Mouse (Mus musculus): Measurements from ENCODE around the gene C130074G19Rik. TPM values are rescaled to one million over a fixed set of nuclear protein-coding genes. Genes with fewer than 3 reads are reported as not detected.

The C130074G19Rik gene
- polyA plus RNA-seq, 1 experiment from 2014 or later, result 2.4 TPM

GRCm38 (mm10) chr1:184886160-184886559 lies 3.1 kb upstream of the C130074G19Rik start:
- no peaks in the 10 kb centered on the region for H3K36me3 ChIP-seq (ENCODE audit: control insufficient read depth, insufficient read depth, low read length)
- 71% methylated on average over 1 of the region's 1 CpGs for WGBS

DNA sequence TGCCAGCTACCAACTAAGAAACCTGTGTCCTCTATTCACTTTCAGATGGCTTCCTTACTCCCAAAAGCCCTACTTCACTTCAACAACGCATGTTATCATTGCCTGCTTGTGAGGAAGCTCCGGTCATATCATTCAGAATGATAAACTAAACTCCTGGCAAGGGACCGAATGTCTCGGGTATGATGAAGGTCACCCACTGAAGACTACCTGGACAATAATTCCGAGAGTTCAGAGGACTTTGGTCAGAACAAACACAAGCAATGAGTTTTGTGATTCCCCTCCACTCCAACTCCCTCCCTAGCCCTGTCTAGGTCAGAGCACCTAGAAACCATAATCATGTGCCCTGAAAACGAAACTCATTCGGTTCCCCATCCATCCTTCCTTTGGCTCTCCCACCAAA lies 1.2 kb downstream of the C130074G19Rik start:
- ATAC-seq (replicated peaks; ENCODE audit: low FRiP score, low TSS enrichment, low read depth) (no peak), DNase-seq (ENCODE audit: low spot score) (no peak)
- Histone ChIP-seq H3K9me3 (ENCODE audit: control insufficient read depth, low read length) (no peaks in the 10 kb centered on the region), H3K36me3 (ENCODE audit: control insufficient read depth, insufficient read depth, low read length) (no peaks in the 10 kb centered on the region), H3K4me3 (ENCODE audit: low read depth, low read length) (peak overlapping the region; percentile 49), H3K27me3 (replicated peaks; ENCODE audit: control insufficient read depth, insufficient read depth, low read length) (peaks cover 38% of the 10 kb centered on the region), H3K4me1 (replicated peaks; ENCODE audit: control insufficient read depth, insufficient read depth, low read length) (0 out of 2 replicates have a peak, but pooled peaks cover 2% of the 10 kb centered on the region), H3K9ac (ENCODE audit: low read length) (0 out of 2 replicates have a peak overlapping the region, but pooled peaks have one; percentile 44), H3K4me2 (ENCODE audit: low read length) (peak overlapping the region; percentile 82), H3K27ac (ENCODE audit: low read depth) (no peak overlapping the region)
- 66% methylated on average over 7 of the region's 7 CpGs for WGBS

More at GRCm38 (mm10) chr1:184886160-184886559, 3.1 kb upstream of the C130074G19Rik start:
- ATAC-seq (replicated peaks; ENCODE audit: low FRiP score, low TSS enrichment, low read depth) (no peak), DNase-seq (ENCODE audit: low spot score) (no peak)
- H3K27me3 ChIP-seq (replicated peaks; ENCODE audit: control insufficient read depth, insufficient read depth, low read length), result peaks cover 33% of the 10 kb centered on the region
- H3K27ac ChIP-seq (ENCODE audit: low read depth), result no peak overlapping the region
- no peak overlapping the region for H3K4me3 ChIP-seq (ENCODE audit: low read depth, low read length)
- H3K4me1 ChIP-seq (replicated peaks; ENCODE audit: control insufficient read depth, insufficient read depth, low read length), result no peaks in the 10 kb centered on the region
- no peaks in the 10 kb centered on the region for H3K9me3 ChIP-seq (ENCODE audit: control insufficient read depth, low read length)
- no peak overlapping the region for H3K9ac ChIP-seq (ENCODE audit: low read length)
- no peak overlapping the region for H3K4me2 ChIP-seq (ENCODE audit: low read length)

DNA sequence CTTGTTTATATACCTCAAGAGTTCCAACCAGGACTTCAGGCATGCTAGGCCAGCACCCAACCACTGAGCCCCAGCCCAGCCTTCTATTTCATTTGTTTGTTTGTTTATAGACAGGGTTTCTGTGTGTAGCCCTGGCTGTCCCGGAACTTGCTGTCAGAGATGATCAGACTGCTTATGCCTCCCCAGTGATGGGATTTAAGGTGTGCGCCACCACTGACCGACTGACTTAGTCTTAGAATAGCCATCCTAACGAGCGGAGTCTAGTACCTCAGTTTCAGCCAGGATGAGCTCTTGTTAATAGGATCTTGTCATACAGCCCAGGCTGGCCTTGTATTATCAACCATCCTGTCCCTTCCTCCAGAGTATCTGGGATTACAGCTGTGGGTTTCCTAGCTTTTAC lies 1.8 kb downstream of the C130074G19Rik start:
- DNase-seq (ENCODE audit: low spot score) (no peak), ATAC-seq (replicated peaks; ENCODE audit: low FRiP score, low TSS enrichment, low read depth) (no peak)
- H3K4me3 ChIP-seq (ENCODE audit: low read depth, low read length), result no peak overlapping the region; the same call in 1 of the 2 replicates
- no peak overlapping the region for H3K9ac ChIP-seq (ENCODE audit: low read length)
- no peaks in the 10 kb centered on the region for H3K9me3 ChIP-seq (ENCODE audit: control insufficient read depth, low read length)
- no peak overlapping the region for H3K27ac ChIP-seq (ENCODE audit: low read depth)
- 88% methylated on average over 5 of the region's 5 CpGs for WGBS
- H3K36me3 ChIP-seq (ENCODE audit: control insufficient read depth, insufficient read depth, low read length), result no peaks in the 10 kb centered on the region
- H3K27me3 ChIP-seq (replicated peaks; ENCODE audit: control insufficient read depth, insufficient read depth, low read length), result peaks cover 38% of the 10 kb centered on the region
- H3K4me1 ChIP-seq (replicated peaks; ENCODE audit: control insufficient read depth, insufficient read depth, low read length), result 0 out of 2 replicates have a peak, but pooled peaks cover 2% of the 10 kb centered on the region
- H3K4me2 ChIP-seq (ENCODE audit: low read length), result peak overlapping the region; percentile 82; the same call in 1 of the 2 replicates

GRCm38 (mm10) chr1:184878860-184879259 lies 4.2 kb downstream of the C130074G19Rik start:
- Histone ChIP-seq H3K4me3 (ENCODE audit: low read depth, low read length) (no peak overlapping the region), H3K9me3 (ENCODE audit: control insufficient read depth, low read length) (no peaks in the 10 kb centered on the region), H3K27ac (ENCODE audit: low read depth) (no peak overlapping the region), H3K4me1 (replicated peaks; ENCODE audit: control insufficient read depth, insufficient read depth, low read length) (0 out of 2 replicates have a peak, but pooled peaks cover 2% of the 10 kb centered on the region), H3K36me3 (ENCODE audit: control insufficient read depth, insufficient read depth, low read length) (no peaks in the 10 kb centered on the region), H3K4me2 (ENCODE audit: low read length) (no peak overlapping the region), H3K9ac (ENCODE audit: low read length) (no peak overlapping the region), H3K27me3 (replicated peaks; ENCODE audit: control insufficient read depth, insufficient read depth, low read length) (peaks cover 32% of the 10 kb centered on the region)
- 71% methylated on average over 6 of the region's 6 CpGs for WGBS
- no peak for DNase-seq (ENCODE audit: low spot score)
- ATAC-seq (replicated peaks; ENCODE audit: low FRiP score, low TSS enrichment, low read depth), result no peak

DNA sequence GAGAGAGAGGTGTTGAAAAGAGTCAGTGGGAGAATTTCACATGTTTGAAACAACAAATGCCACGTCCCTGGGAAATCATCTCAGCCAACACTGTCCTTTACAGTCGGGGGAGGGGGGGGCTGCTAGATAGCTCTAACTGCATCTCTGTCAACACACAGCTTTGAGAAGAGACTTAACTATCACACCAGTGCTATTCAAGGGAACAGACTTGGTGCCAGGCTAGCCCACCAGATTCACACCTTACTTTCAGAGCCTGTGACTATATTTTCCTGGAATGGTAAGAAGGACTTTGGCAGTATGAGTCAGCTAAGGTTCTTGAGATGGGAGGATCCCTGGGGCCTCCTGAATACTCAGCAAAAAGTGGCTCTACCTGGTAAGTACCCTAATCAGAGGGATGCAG lies 5.7 kb downstream of the C130074G19Rik start:
- no peak for ATAC-seq (replicated peaks; ENCODE audit: low FRiP score, low TSS enrichment, low read depth)
- WGBS, result 76% methylated on average over 2 of the region's 2 CpGs

GRCm38 (mm10) chr1:184873910-184874309 lies 9.1 kb downstream of the C130074G19Rik start:
- no peak overlapping the region for H3K4me2 ChIP-seq (ENCODE audit: low read length)
- 83% methylated on average over 11 of the region's 11 CpGs for WGBS
- H3K9me3 ChIP-seq (ENCODE audit: control insufficient read depth, low read length), result no peaks in the 10 kb centered on the region

More for the DNA sequence above, 5.7 kb downstream of the C130074G19Rik start:
- Histone ChIP-seq H3K4me2 (ENCODE audit: low read length) (no peak overlapping the region), H3K9ac (ENCODE audit: low read length) (no peak overlapping the region), H3K36me3 (ENCODE audit: control insufficient read depth, insufficient read depth, low read length) (no peaks in the 10 kb centered on the region), H3K4me1 (replicated peaks; ENCODE audit: control insufficient read depth, insufficient read depth, low read length) (peaks cover 4% of the 10 kb centered on the region; the same call in 1 of the 2 replicates), H3K27me3 (replicated peaks; ENCODE audit: control insufficient read depth, insufficient read depth, low read length) (peaks cover 17% of the 10 kb centered on the region), H3K9me3 (ENCODE audit: control insufficient read depth, low read length) (no peaks in the 10 kb centered on the region), H3K4me3 (ENCODE audit: low read depth, low read length) (no peak overlapping the region), H3K27ac (ENCODE audit: low read depth) (no peak overlapping the region)
- DNase-seq (ENCODE audit: low spot score), result no peak

GRCm38 (mm10) chr1:184872069-184872819 lies 10.8 kb downstream of the C130074G19Rik start:
- Histone ChIP-seq H3K4me2 (ENCODE audit: low read length) (no peak overlapping the region), H3K4me1 (replicated peaks; ENCODE audit: control insufficient read depth, insufficient read depth, low read length) (peaks cover 17% of the 10 kb centered on the region), H3K36me3 (ENCODE audit: control insufficient read depth, insufficient read depth, low read length) (no peaks in the 10 kb centered on the region), H3K9ac (ENCODE audit: low read length) (no peak overlapping the region), H3K27me3 (replicated peaks; ENCODE audit: control insufficient read depth, insufficient read depth, low read length) (no peaks in the 10 kb centered on the region), H3K27ac (ENCODE audit: low read depth) (peak overlapping the region; percentile 54; the same call in 1 of the 2 replicates), H3K4me3 (ENCODE audit: low read depth, low read length) (no peak overlapping the region), H3K9me3 (ENCODE audit: control insufficient read depth, low read length) (no peaks in the 10 kb centered on the region)
- WGBS, result 63% methylated on average over 7 of the region's 7 CpGs
- DNase-seq (ENCODE audit: low spot score) (no peak), ATAC-seq (replicated peaks; ENCODE audit: low FRiP score, low TSS enrichment, low read depth) (no peak)

More at GRCm38 (mm10) chr1:184873910-184874309, 9.1 kb downstream of the C130074G19Rik start:
- H3K4me1 ChIP-seq (replicated peaks; ENCODE audit: control insufficient read depth, insufficient read depth, low read length), result peaks cover 18% of the 10 kb centered on the region
- DNase-seq (ENCODE audit: low spot score) (no peak), ATAC-seq (replicated peaks; ENCODE audit: low FRiP score, low TSS enrichment, low read depth) (no peak)
- no peaks in the 10 kb centered on the region for H3K27me3 ChIP-seq (replicated peaks; ENCODE audit: control insufficient read depth, insufficient read depth, low read length)
- H3K9ac ChIP-seq (ENCODE audit: low read length), result no peak overlapping the region
- no peak overlapping the region for H3K4me3 ChIP-seq (ENCODE audit: low read depth, low read length)
- H3K36me3 ChIP-seq (ENCODE audit: control insufficient read depth, insufficient read depth, low read length), result no peaks in the 10 kb centered on the region
- H3K27ac ChIP-seq (ENCODE audit: low read depth), result no peak overlapping the region

- H3K4me2 ChIP-seq (ENCODE audit: low read length), result no peak overlapping the region
- H3K27me3 ChIP-seq (replicated peaks; ENCODE audit: control insufficient read depth, insufficient read depth, low read length), result no peaks in the 10 kb centered on the region
- no peaks in the 10 kb centered on the region for H3K9me3 ChIP-seq (ENCODE audit: control insufficient read depth, low read length)
- H3K4me1 ChIP-seq (replicated peaks; ENCODE audit: control insufficient read depth, insufficient read depth, low read length), result peaks cover 20% of the 10 kb centered on the region
- H3K36me3 ChIP-seq (ENCODE audit: control insufficient read depth, insufficient read depth, low read length), result no peaks in the 10 kb centered on the region
- H3K9ac ChIP-seq (ENCODE audit: low read length), result no peak overlapping the region
- no peak for DNase-seq (ENCODE audit: low spot score)
- ATAC-seq (replicated peaks; ENCODE audit: low FRiP score, low TSS enrichment, low read depth), result 0 out of 2 replicates have a peak, but pooled peaks have one; percentile 37
- WGBS, result 74% methylated on average over 1 of the region's 1 CpGs
- peak overlapping the region; percentile 54; the same call in 1 of the 2 replicates for H3K27ac ChIP-seq (ENCODE audit: low read depth)
- H3K4me3 ChIP-seq (ENCODE audit: low read depth, low read length), result no peak overlapping the region
These were observed 11.5 kb downstream of the C130074G19Rik start for GRCm38 (mm10) chr1:184871506-184871905.
